Mouse (Mus musculus): ENCODE results near the gene Arhgap35.

DNA sequence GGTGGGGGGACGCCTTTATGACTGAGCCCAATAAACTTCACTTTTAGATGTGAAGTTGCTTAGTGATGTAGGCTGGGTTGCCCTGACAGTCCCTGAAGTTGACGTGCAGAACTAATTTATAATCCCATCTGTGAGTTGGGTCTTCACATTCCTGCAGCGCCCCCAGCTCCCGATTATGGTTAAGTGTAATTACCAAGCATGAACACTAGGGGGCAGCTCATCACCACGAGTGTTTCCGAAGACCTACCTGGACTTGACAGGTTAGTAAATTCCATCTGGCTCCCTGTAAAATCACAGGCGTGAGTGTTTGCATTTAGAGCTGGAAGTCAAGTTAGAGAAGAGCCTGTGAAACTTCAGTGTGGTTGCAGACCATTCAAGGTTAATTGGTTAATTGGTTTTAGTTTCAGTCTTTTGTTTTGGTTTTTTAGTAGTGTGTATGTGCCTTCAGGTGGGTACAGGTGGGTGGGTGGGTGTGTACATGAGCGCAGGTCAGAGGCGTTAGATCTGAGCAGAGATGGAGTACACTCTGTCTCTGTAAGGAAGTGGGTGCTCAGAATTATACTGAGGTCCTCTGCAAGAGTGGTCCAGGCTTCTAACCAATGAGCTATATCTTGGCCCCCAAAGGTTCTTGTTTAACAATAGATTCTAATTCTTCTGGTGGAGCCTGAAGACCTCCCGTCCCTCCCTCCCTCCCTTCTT lies 15.0 kb upstream of the Arhgap35 start:
- TF ChIP-seq CTCF (IDR thresholded peaks at IDR 0.05; ENCODE audit: low read depth) (peak; percentile 91), EP300 (optimal IDR thresholded peaks at IDR 0.05) (no peak)

Measured in stomach, postnatal 0 days (tissue).